In the genomic region with DNA sequence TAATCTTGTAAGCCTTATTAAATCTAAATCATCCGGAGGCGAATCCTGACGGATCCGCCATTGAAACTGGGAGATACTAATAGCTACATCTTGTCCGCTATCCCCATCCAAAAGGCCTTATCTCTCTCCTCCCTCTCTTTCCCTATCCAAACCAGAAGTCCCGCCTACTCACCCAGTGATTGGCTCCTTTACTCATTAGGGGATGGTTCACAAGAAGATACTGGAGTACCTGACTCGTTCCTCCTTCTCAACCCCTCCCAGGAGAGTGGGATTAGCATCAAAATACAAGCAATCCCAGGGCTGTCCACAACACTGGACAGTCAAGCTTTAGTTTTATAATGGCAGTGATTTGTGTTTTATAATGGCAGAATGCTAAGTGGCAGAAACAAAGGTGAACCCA, we compare ENCODE assay signal across 21 mouse cellular contexts. TPM values are rescaled to one million over a fixed set of nuclear protein-coding genes. Genes with fewer than 3 reads are reported as not detected.
"Had no signal": no experiment of that assay in that cellular context is flagged by ENCODE, and none has a peak within 500 bp of the region (broad histone marks: within the 10 kb centered on the region; RNA-seq: fewer than 3 reads in every experiment).

No protein-coding gene starts in this region.

- ATAC-seq: midbrain, embryonic 16.5 days had no signal

- H3K9me3 ChIP-seq: midbrain, embryonic 10.5 days; midbrain, embryonic 12.5 days; neural tube, embryonic 12.5 days had no signal

- H3K36me3 ChIP-seq: midbrain, embryonic 10.5 days; midbrain, embryonic 12.5 days; neural tube, embryonic 12.5 days had no signal

- H3K4me1 ChIP-seq: midbrain, embryonic 10.5 days; midbrain, embryonic 12.5 days; neural tube, embryonic 12.5 days had no signal

- H3K27me3 ChIP-seq: midbrain, embryonic 12.5 days; neural tube, embryonic 12.5 days had no signal

- H3K27ac ChIP-seq: midbrain, embryonic 10.5 days; midbrain, embryonic 12.5 days; neural tube, embryonic 12.5 days had no signal

- H3K9ac ChIP-seq: lung, embryonic 14.5 days; midbrain, embryonic 12.5 days; neural tube, embryonic 12.5 days had no signal

- H3K4me3 ChIP-seq: midbrain, embryonic 10.5 days; midbrain, embryonic 12.5 days; neural tube, embryonic 12.5 days had no signal

- DNase-seq: lung, adult 18-20 months; lung, embryonic 14.5 days; lung, postnatal 10 days; lung, postnatal 4 days; midbrain, embryonic 14.5 days; right cerebral cortex, postnatal 14 days; thymus, adult 18-20 months; thymus, postnatal 14 days; thymus, postnatal 36 days had no signal

- H3K4me2 ChIP-seq: lung, embryonic 14.5 days; midbrain, embryonic 12.5 days; neural tube, embryonic 12.5 days had no signal

RNA-seq across cellular contexts. Expression of gene Ccl5, which starts 37.0 kb away (rescaled TPM):
- polyA plus RNA-seq: midbrain, embryonic 10.5 days; midbrain, embryonic 12.5 days; midbrain, embryonic 16.5 days; neural tube, embryonic 12.5 days; neural tube, embryonic 14.5 days had no signal

RNA-seq across cellular contexts. Expression of gene Heatr9, which starts 45.3 kb away (rescaled TPM):
- total RNA-seq: megakaryocyte, adult 5-6 weeks; megakaryocyte-erythroid progenitor cell, adult 5-6 weeks; neutrophil, adult 5-6 weeks had no signal
- polyA plus RNA-seq: lung, embryonic 16.5 days; midbrain, embryonic 10.5 days; midbrain, embryonic 12.5 days; midbrain, embryonic 14.5 days; midbrain, embryonic 16.5 days; neural tube, embryonic 12.5 days; neural tube, embryonic 14.5 days; stomach, embryonic 14.5 days; stomach, embryonic 16.5 days; thymus, postnatal 0 days had no signal
